Mouse (Mus musculus): ENCODE data around the gene Olfr921. TPM values are rescaled to one million over a fixed set of nuclear protein-coding genes. Genes with fewer than 3 reads are reported as not detected.

Olfr921 gene
- polyA plus RNA-seq, 1 experiment from 2014 or later: not detected

Other genes starting within 250 kb of the Olfr921 start
- not detected in 2 replicates for gene Olfr910, start 235.2 kb upstream of the Olfr921 start, polyA plus RNA-seq (2016; fragmentation: Nextera tagmentation; extraction: Ambion mirVana)
- not detected in 2 replicates for gene Olfr912, start 192.9 kb upstream of the Olfr921 start, polyA plus RNA-seq (2016; fragmentation: Nextera tagmentation; extraction: Ambion mirVana)
- not detected in 2 replicates for gene Olfr913, start 180.3 kb upstream of the Olfr921 start, polyA plus RNA-seq (2016; fragmentation: Nextera tagmentation; extraction: Ambion mirVana)
- gene Olfr914, start 168.0 kb upstream of the Olfr921 start, polyA plus RNA-seq (2016; fragmentation: Nextera tagmentation; extraction: Ambion mirVana): not detected in 2 replicates
- not detected in 2 replicates for gene Olfr916, start 113.2 kb upstream of the Olfr921 start, polyA plus RNA-seq (2016; fragmentation: Nextera tagmentation; extraction: Ambion mirVana)
- gene Olfr917, start 107.2 kb upstream of the Olfr921 start, polyA plus RNA-seq (2016; fragmentation: Nextera tagmentation; extraction: Ambion mirVana): not detected in 2 replicates
- gene Olfr918, start 98.5 kb upstream of the Olfr921 start, polyA plus RNA-seq (2016; fragmentation: Nextera tagmentation; extraction: Ambion mirVana): not detected in 2 replicates
- not detected in 2 replicates for gene Olfr919, start 69.4 kb upstream of the Olfr921 start, polyA plus RNA-seq (2016; fragmentation: Nextera tagmentation; extraction: Ambion mirVana)
- 9.0 and 9.2 TPM in 2 replicates for gene Vwa5a, start 54.8 kb upstream of the Olfr921 start, polyA plus RNA-seq (2016; fragmentation: Nextera tagmentation; extraction: Ambion mirVana)
- gene Olfr920, start 20.8 kb upstream of the Olfr921 start, polyA plus RNA-seq (2016; fragmentation: Nextera tagmentation; extraction: Ambion mirVana): not detected in 2 replicates
- not detected in 2 replicates for gene Olfr922, start 41.5 kb downstream of the Olfr921 start, polyA plus RNA-seq (2016; fragmentation: Nextera tagmentation; extraction: Ambion mirVana)
- not detected in 2 replicates for gene Olfr923, start 53.5 kb downstream of the Olfr921 start, polyA plus RNA-seq (2016; fragmentation: Nextera tagmentation; extraction: Ambion mirVana)
- not detected in 2 replicates for gene Olfr924, start 71.4 kb downstream of the Olfr921 start, polyA plus RNA-seq (2016; fragmentation: Nextera tagmentation; extraction: Ambion mirVana)
- gene Olfr26, start 82.0 kb downstream of the Olfr921 start, polyA plus RNA-seq (2016; fragmentation: Nextera tagmentation; extraction: Ambion mirVana): not detected in 2 replicates
- gene Olfr926, start 104.1 kb downstream of the Olfr921 start, polyA plus RNA-seq (2016; fragmentation: Nextera tagmentation; extraction: Ambion mirVana): not detected in 2 replicates
- not detected in 2 replicates for gene Olfr930, start 156.7 kb downstream of the Olfr921 start, polyA plus RNA-seq (2016; fragmentation: Nextera tagmentation; extraction: Ambion mirVana)
- gene Olfr933, start 199.2 kb downstream of the Olfr921 start, polyA plus RNA-seq (2016; fragmentation: Nextera tagmentation; extraction: Ambion mirVana): not detected in 2 replicates
- gene Olfr934, start 215.2 kb downstream of the Olfr921 start, polyA plus RNA-seq (2016; fragmentation: Nextera tagmentation; extraction: Ambion mirVana): not detected in 2 replicates
- gene Olfr935, start 226.6 kb downstream of the Olfr921 start, polyA plus RNA-seq (2016; fragmentation: Nextera tagmentation; extraction: Ambion mirVana): not detected in 2 replicates

Measured in liver, embryonic 12.5 days (tissue).